Mouse (Mus musculus) left cerebral cortex, adult 2 months (tissue): ENCODE results near the gene Tmem128. TPM values are rescaled to one million over a fixed set of nuclear protein-coding genes. Genes with fewer than 3 reads are reported as not detected.

Experiments used
- DNase-seq, 2 experiments: peaks; one replicate each; pipeline ENCODE4 v3.0.0; 2021 to 2022; ENCODE audit warnings: low spot score in 2 of 2, mixed read lengths in 1 of 2; ENCODE audit errors: extremely low spot score in 1 of 2
- H3K27ac ChIP-seq: fragments of 200-600 bp; 2 replicates; pipeline ENCODE4 v1.8.1; 2022
- H3K4me3 ChIP-seq: fragments of 200-600 bp; 2 replicates; pipeline ENCODE4 v1.8.1; 2022
- CTCF ChIP-seq: fragments of 200-600 bp; IDR thresholded peaks from 2 replicates; pipeline ENCODE4 v1.8.1; 2022; ENCODE audit warnings: antibody characterized with exemption, mild to moderate bottlenecking, moderate library complexity
- intact Hi-C: fragments of 180-260 bp; cut with DNase I; formaldehyde crosslinking; loops from one replicate; pipeline ENCODE4 v1.15.1; 2025
- total RNA-seq, 2 experiments: library from RNA; stranded (reverse); gene quantifications; 2 replicates each; pipeline ENCODE4 v1.2.3; 2021

The Tmem128 gene
- total RNA-seq, 2 experiments from 2014 or later: 30.1 to 34.1 TPM

DNA sequence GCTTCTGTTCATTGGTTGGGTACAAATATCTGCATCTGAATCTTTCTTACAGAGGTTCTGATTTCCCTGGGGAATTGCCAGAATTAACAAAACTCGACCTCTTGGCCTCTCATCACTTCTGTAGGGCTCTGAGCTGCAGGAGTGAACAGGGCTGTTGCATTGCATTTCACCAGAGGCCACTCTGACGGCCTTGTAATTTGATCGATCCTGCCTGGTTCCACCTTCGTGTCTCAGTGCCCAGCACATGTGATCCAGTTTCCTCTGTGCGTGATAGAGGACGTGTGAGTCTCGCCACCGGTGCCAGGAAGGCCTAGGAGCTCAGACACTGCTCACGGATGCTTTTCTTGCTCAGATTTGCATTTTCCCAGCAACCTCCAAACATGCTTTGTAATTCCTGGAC, 25.7 kb downstream of the Tmem128 start:
- DNase-seq: no peak
- intact Hi-C loops: no loop called here
- no peak overlapping the region for H3K27ac ChIP-seq
- TF ChIP-seq CTCF: no peak
- no peak overlapping the region for H3K4me3 ChIP-seq

GRCm38 (mm10) chr5:38288476-38288875, 28.5 kb downstream of the Tmem128 start:
- DNase-seq: no peak
- Histone ChIP-seq H3K4me3 (no peak overlapping the region), H3K27ac (no peak overlapping the region)
- intact Hi-C loops: no loop called here
- no peak for TF ChIP-seq CTCF

- intact Hi-C loops: no loop called here
- no peak for DNase-seq
- H3K27ac ChIP-seq: no peak overlapping the region
- no peak for TF ChIP-seq CTCF
- H3K4me3 ChIP-seq: no peak overlapping the region
These were observed 41.9 kb downstream of the Tmem128 start for GRCm38 (mm10) chr5:38301761-38302411.

DNA sequence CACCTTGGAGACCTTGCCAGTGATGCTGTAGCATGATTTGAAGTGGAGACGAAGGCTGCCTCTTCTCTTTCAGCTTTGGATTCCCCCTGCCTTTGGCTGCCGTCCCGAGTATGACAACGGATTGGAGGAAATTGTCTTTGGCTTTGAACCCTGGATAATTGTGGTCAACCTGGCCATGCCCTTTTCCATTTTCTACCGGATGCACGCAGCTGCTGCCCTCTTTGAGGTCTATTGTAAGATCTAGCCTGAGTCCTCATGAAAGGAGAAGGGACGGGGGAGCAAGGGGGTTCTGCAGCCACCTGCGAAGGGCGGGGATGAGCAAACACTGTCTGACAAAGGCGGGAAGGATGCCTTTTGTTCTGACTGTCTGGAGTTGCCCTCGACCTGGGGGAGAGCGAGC, 42.7 kb downstream of the Tmem128 start:
- Histone ChIP-seq H3K27ac (no peak overlapping the region), H3K4me3 (no peak overlapping the region)
- no peak for DNase-seq
- no peak for TF ChIP-seq CTCF
- intact Hi-C loops: no loop called here

DNA sequence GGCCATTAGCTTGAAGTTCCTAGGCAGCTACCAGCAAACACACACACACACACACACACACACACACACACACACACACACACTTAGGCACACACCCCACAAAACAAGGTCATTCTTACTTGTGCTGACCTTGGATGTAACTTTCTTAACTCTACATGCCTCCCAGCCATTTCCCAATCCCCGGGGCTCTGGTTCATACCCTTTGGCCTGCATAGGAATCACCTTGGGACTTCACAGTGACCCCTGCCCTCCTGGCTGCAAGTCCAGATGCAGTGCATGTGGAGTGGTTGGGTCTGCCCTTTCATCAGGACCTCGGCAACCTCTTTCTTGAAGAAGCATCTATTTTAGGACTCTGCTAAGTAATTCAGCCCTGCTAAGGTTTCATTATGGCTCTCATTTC, 45.3 kb downstream of the Tmem128 start:
- Histone ChIP-seq H3K4me3 (no peak overlapping the region), H3K27ac (no peak overlapping the region)
- no peak for DNase-seq
- intact Hi-C loops: no loop called here
- TF ChIP-seq CTCF: no peak

GRCm38 (mm10) chr5:38307255-38308101, 47.5 kb downstream of the Tmem128 start:
- intact Hi-C loops: loop anchor here (1.0 to 2.0 kb wide), 3 partner anchors 163 to 325 kb away; no protein-coding TSS in a partner anchor
- Histone ChIP-seq H3K27ac (no peak overlapping the region), H3K4me3 (peak overlapping the region; percentile 44)
- TF ChIP-seq CTCF: peak; percentile 92
- peak; percentile 86 to 91 for DNase-seq

GRCm38 (mm10) chr5:38308873-38309272, 48.9 kb downstream of the Tmem128 start:
- intact Hi-C loops: no loop called here
- no peak overlapping the region for H3K4me3 ChIP-seq
- TF ChIP-seq CTCF: peak; percentile 65
- DNase-seq: peak; percentile 47 to 69
- H3K27ac ChIP-seq: no peak overlapping the region

DNA sequence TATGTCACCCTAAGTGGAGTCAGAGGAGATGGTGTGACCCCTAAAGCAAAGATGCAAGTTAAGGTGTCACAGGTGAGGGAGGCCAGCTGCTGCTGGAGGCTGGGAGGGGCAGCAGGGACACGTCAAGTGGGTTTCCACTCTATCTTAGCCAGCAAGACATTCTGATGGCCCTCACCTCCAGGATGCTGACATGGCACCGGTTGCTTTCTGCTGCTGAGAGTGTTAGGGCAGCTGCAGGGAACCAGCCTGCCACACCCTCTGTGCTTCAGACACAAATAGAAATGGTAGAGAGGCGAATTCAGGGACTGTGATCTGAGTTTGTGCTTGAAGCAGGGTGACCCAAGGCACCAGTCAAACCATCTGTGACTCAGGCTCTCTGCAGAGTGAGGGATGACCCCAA, 49.8 kb downstream of the Tmem128 start:
- TF ChIP-seq CTCF: no peak
- intact Hi-C loops: no loop called here
- no peak for DNase-seq

More for the DNA sequence above, 49.8 kb downstream of the Tmem128 start:
- H3K4me3 ChIP-seq: no peak overlapping the region
- no peak overlapping the region for H3K27ac ChIP-seq

Other genes with a start within 250 kb of the Tmem128 start
- gene Stx18, start 221.4 kb upstream of the Tmem128 start, total RNA-seq: 10 to 100 TPM; 39.2 to 40.9 TPM
- 100 to 1,000 TPM; 417 to 506 TPM for gene Nsg1, start 100.3 kb upstream of the Tmem128 start, total RNA-seq
- 10 to 100 TPM; 21.1 to 22.9 TPM for gene Zbtb49, start 39.7 kb upstream of the Tmem128 start, total RNA-seq
- gene Lyar, start 39.7 kb upstream of the Tmem128 start, total RNA-seq: 10 to 100 TPM; 10.7 to 12.1 TPM
- not detected for gene Otop1, start 15.8 kb downstream of the Tmem128 start, total RNA-seq
- 1 to 10 TPM; 1.4 to 2.0 TPM for gene Drd5, start 59.2 kb downstream of the Tmem128 start, total RNA-seq
- gene Slc2a9, start 243.0 kb downstream of the Tmem128 start, total RNA-seq: under 1 TPM; 0.37 to 0.95 TPM